Mouse (Mus musculus) neural tube, embryonic 12.5 days (tissue): ENCODE measurements around the gene Gm20388. TPM values are rescaled to one million over a fixed set of nuclear protein-coding genes. Genes with fewer than 3 reads are reported as not detected.
"Not testable (repeated sequence)": the region's sequence is repeated elsewhere in the genome, so short reads cannot be mapped to it uniquely, and the experiment has no call there.

Experiments used
- ATAC-seq: fragments of 200-750 bp; cut with Nextera tagmentation; 2 replicates; pipeline ENCODE4 v1.8.0; 2017; ENCODE audit warnings: low read depth, mild to moderate bottlenecking, moderate TSS enrichment, moderate library complexity; ENCODE audit not compliant: low FRiP score
- H3K27ac ChIP-seq: fragments of 300-500 bp; sonication (generic); 2 replicates; pipeline ENCODE4 v1.5.1; 2016
- H3K27me3 ChIP-seq: fragments of 300-500 bp; sonication (generic); replicated peaks from 2 replicates; pipeline ENCODE4 v1.6.1; 2016; ENCODE audit warnings: mild to moderate bottlenecking
- H3K36me3 ChIP-seq: fragments of 300-500 bp; sonication (generic); 2 replicates; pipeline ENCODE4 v1.6.1; 2016; ENCODE audit warnings: mild to moderate bottlenecking
- H3K4me1 ChIP-seq: fragments of 300-500 bp; sonication (generic); 2 replicates; pipeline ENCODE4 v1.6.1; 2016
- H3K4me2 ChIP-seq: fragments of 300-500 bp; sonication (generic); replicated peaks from 2 replicates; pipeline ENCODE4 v1.6.1; 2016; ENCODE audit warnings: mild to moderate bottlenecking
- H3K4me3 ChIP-seq: fragments of 300-500 bp; sonication (generic); 2 replicates; pipeline ENCODE4 v1.5.1; 2016
- H3K9ac ChIP-seq: fragments of 300-500 bp; sonication (generic); 2 replicates; pipeline ENCODE4 v1.6.1; 2016; ENCODE audit warnings: mild to moderate bottlenecking
- H3K9me3 ChIP-seq: fragments of 300-500 bp; sonication (generic); 2 replicates; pipeline ENCODE4 v1.6.1; 2016; ENCODE audit warnings: mild to moderate bottlenecking
- WGBS: fragments of 180-500 bp; shearing (Covaris S2); methylation state at CpG from one replicate; pipeline ENCODE4 v1.1.7; 2016; 5-methylcytosine and 5-hydroxymethylcytosine counted together
- polyA plus RNA-seq: library from polyadenylated mRNA; unstranded; fragments of >200 nt; fragmentation: Nextera tagmentation; extraction: Ambion mirVana; gene quantifications from 2 replicates; pipeline ENCODE4 v1.2.1, GENCODE M21; 2016

Gm20388 gene
- polyA plus RNA-seq, 1 experiment from 2014 or later: not detected

- H3K27ac ChIP-seq: no peak overlapping the region
- no peak overlapping the region for H3K4me3 ChIP-seq
- 92% methylated on average over 8 of the region's 8 CpGs for WGBS
- H3K4me2 ChIP-seq: no peak overlapping the region
- no peaks in the 10 kb centered on the region for H3K27me3 ChIP-seq
- H3K36me3 ChIP-seq: peaks cover 33% of the 10 kb centered on the region
- no peaks in the 10 kb centered on the region for H3K9me3 ChIP-seq
- H3K4me1 ChIP-seq: peaks cover 6% of the 10 kb centered on the region
- H3K9ac ChIP-seq: no peak overlapping the region
- ATAC-seq: no peak
Measured at GRCm38 (mm10) chr8:123954246-123954645, 4043.6 kb downstream of the Gm20388 start.

- H3K27me3 ChIP-seq: no peaks in the 10 kb centered on the region
- peaks cover 55% of the 10 kb centered on the region for H3K36me3 ChIP-seq
- no peaks in the 10 kb centered on the region for H3K9me3 ChIP-seq
- H3K4me2 ChIP-seq: no peak overlapping the region
- H3K27ac ChIP-seq: no peak overlapping the region
- no peak for ATAC-seq
- no peak overlapping the region for H3K4me3 ChIP-seq
- WGBS: 83% methylated on average over 17 of the region's 17 CpGs
- no peaks in the 10 kb centered on the region for H3K4me1 ChIP-seq
- no peak overlapping the region for H3K9ac ChIP-seq
Measured at GRCm38 (mm10) chr8:123958130-123958529, 4047.5 kb downstream of the Gm20388 start.

GRCm38 (mm10) chr8:123959473-123959872, 4048.8 kb downstream of the Gm20388 start:
- no peaks in the 10 kb centered on the region for H3K9me3 ChIP-seq
- peaks cover 54% of the 10 kb centered on the region for H3K36me3 ChIP-seq

GRCm38 (mm10) chr8:123960056-123960455, 4049.4 kb downstream of the Gm20388 start:
- ATAC-seq: no peak
- Histone ChIP-seq H3K4me1 (no peaks in the 10 kb centered on the region), H3K9ac (no peak overlapping the region), H3K4me2 (no peak overlapping the region), H3K4me3 (no peak overlapping the region), H3K27ac (no peak overlapping the region), H3K36me3 (peaks cover 57% of the 10 kb centered on the region), H3K27me3 (no peaks in the 10 kb centered on the region), H3K9me3 (no peaks in the 10 kb centered on the region)
- 90% methylated on average over 9 of the region's 9 CpGs for WGBS

More at GRCm38 (mm10) chr8:123959473-123959872, 4048.8 kb downstream of the Gm20388 start:
- H3K9ac ChIP-seq: no peak overlapping the region
- no peak overlapping the region for H3K4me2 ChIP-seq
- 89% methylated on average over 6 of the region's 6 CpGs for WGBS
- H3K4me3 ChIP-seq: no peak overlapping the region
- no peak for ATAC-seq
- H3K4me1 ChIP-seq: no peaks in the 10 kb centered on the region
- no peaks in the 10 kb centered on the region for H3K27me3 ChIP-seq
- H3K27ac ChIP-seq: no peak overlapping the region

- ATAC-seq, H3K27me3 ChIP-seq, H3K4me3 ChIP-seq, H3K27ac ChIP-seq, H3K4me1 ChIP-seq, H3K9me3 ChIP-seq, H3K4me2 ChIP-seq, H3K9ac ChIP-seq: not testable (repeated sequence)
- peaks cover 57% of the 10 kb centered on the region for H3K36me3 ChIP-seq
- 89% methylated on average over 5 of the region's 5 CpGs for WGBS
Measured at GRCm38 (mm10) chr8:123960556-123960955, 4049.9 kb downstream of the Gm20388 start.

- peaks cover 60% of the 10 kb centered on the region for H3K36me3 ChIP-seq
- WGBS: 88% methylated on average over 1 of the region's 1 CpGs
- H3K4me2 ChIP-seq: no peak overlapping the region
Measured at GRCm38 (mm10) chr8:123961371-123961770, 4050.7 kb downstream of the Gm20388 start.

GRCm38 (mm10) chr8:123966896-123967295, 4056.3 kb downstream of the Gm20388 start:
- peaks cover 33% of the 10 kb centered on the region for H3K36me3 ChIP-seq
- ATAC-seq: no peak
- H3K27ac ChIP-seq: no peak overlapping the region
- no peaks in the 10 kb centered on the region for H3K4me1 ChIP-seq
- WGBS: 81% methylated on average over 2 of the region's 2 CpGs
- no peak overlapping the region for H3K9ac ChIP-seq
- no peaks in the 10 kb centered on the region for H3K27me3 ChIP-seq
- H3K4me3 ChIP-seq: no peak overlapping the region
- no peak overlapping the region for H3K4me2 ChIP-seq
- no peaks in the 10 kb centered on the region for H3K9me3 ChIP-seq

More at GRCm38 (mm10) chr8:123961371-123961770, 4050.7 kb downstream of the Gm20388 start:
- Histone ChIP-seq H3K4me1 (no peaks in the 10 kb centered on the region), H3K27me3 (no peaks in the 10 kb centered on the region), H3K9me3 (no peaks in the 10 kb centered on the region), H3K27ac (no peak overlapping the region), H3K9ac (no peak overlapping the region), H3K4me3 (no peak overlapping the region)
- ATAC-seq: no peak

GRCm38 (mm10) chr8:123973495-123973894, 4062.9 kb downstream of the Gm20388 start:
- Histone ChIP-seq H3K27ac (no peak overlapping the region), H3K27me3 (no peaks in the 10 kb centered on the region), H3K4me1 (no peaks in the 10 kb centered on the region), H3K9me3 (no peaks in the 10 kb centered on the region), H3K4me3 (no peak overlapping the region), H3K9ac (no peak overlapping the region), H3K4me2 (no peak overlapping the region), H3K36me3 (peaks cover 6% of the 10 kb centered on the region; the same call in 1 of the 2 replicates)
- no peak for ATAC-seq
- WGBS: 73% methylated on average over 1 of the region's 1 CpGs

GRCm38 (mm10) chr8:123977499-123977898, 4066.9 kb downstream of the Gm20388 start:
- Histone ChIP-seq H3K9me3 (no peaks in the 10 kb centered on the region), H3K27me3 (no peaks in the 10 kb centered on the region), H3K36me3 (no peaks in the 10 kb centered on the region), H3K4me2 (no peak overlapping the region), H3K4me1 (peaks cover 10% of the 10 kb centered on the region), H3K9ac (no peak overlapping the region), H3K4me3 (no peak overlapping the region), H3K27ac (no peak overlapping the region)
- no peak for ATAC-seq
- WGBS: 96% methylated on average over 4 of the region's 4 CpGs

- H3K4me1 ChIP-seq: peaks cover 10% of the 10 kb centered on the region
- no peak overlapping the region for H3K4me2 ChIP-seq
- no peak overlapping the region for H3K9ac ChIP-seq
- no peak overlapping the region for H3K4me3 ChIP-seq
- H3K9me3 ChIP-seq: no peaks in the 10 kb centered on the region
- H3K36me3 ChIP-seq: no peaks in the 10 kb centered on the region
- no peak for ATAC-seq
- no peaks in the 10 kb centered on the region for H3K27me3 ChIP-seq
- no peak overlapping the region for H3K27ac ChIP-seq
- 78% methylated on average over 14 of the region's 14 CpGs for WGBS
Measured at GRCm38 (mm10) chr8:123978166-123978838, 4067.7 kb downstream of the Gm20388 start.

- Histone ChIP-seq H3K27me3 (no peaks in the 10 kb centered on the region), H3K36me3 (no peaks in the 10 kb centered on the region)
Measured at GRCm38 (mm10) chr8:123978926-123979325, 4068.3 kb downstream of the Gm20388 start.

GRCm38 (mm10) chr8:123980239-123980638, 4069.6 kb downstream of the Gm20388 start:
- Histone ChIP-seq H3K27ac (no peak overlapping the region), H3K4me3 (no peak overlapping the region), H3K4me1 (peaks cover 10% of the 10 kb centered on the region), H3K9me3 (no peaks in the 10 kb centered on the region), H3K27me3 (no peaks in the 10 kb centered on the region), H3K36me3 (no peaks in the 10 kb centered on the region), H3K9ac (no peak overlapping the region), H3K4me2 (no peak overlapping the region)
- 72% methylated on average over 4 of the region's 4 CpGs for WGBS
- no peak for ATAC-seq

More at GRCm38 (mm10) chr8:123978926-123979325, 4068.3 kb downstream of the Gm20388 start:
- no peak overlapping the region for H3K9ac ChIP-seq
- no peak overlapping the region for H3K4me3 ChIP-seq
- no peaks in the 10 kb centered on the region for H3K9me3 ChIP-seq
- WGBS: 81% methylated on average over 8 of the region's 8 CpGs
- no peak overlapping the region for H3K27ac ChIP-seq
- peaks cover 10% of the 10 kb centered on the region for H3K4me1 ChIP-seq
- ATAC-seq: no peak
- H3K4me2 ChIP-seq: no peak overlapping the region

- Histone ChIP-seq H3K27ac (no peak overlapping the region), H3K9ac (no peak overlapping the region), H3K4me1 (peaks cover 10% of the 10 kb centered on the region), H3K9me3 (no peaks in the 10 kb centered on the region), H3K36me3 (no peaks in the 10 kb centered on the region), H3K27me3 (no peaks in the 10 kb centered on the region), H3K4me3 (no peak overlapping the region), H3K4me2 (peak overlapping the region; percentile 96)
- 59% methylated on average over 4 of the region's 4 CpGs for WGBS
- ATAC-seq: no peak
Measured at GRCm38 (mm10) chr8:123981674-123982073, 4071.0 kb downstream of the Gm20388 start.
